Mouse (Mus musculus) heart, adult 2 months (tissue): ENCODE data around the gene Pacsin3.

ENCODE experiments used
- CTCF ChIP-seq: fragments of 200-600 bp; IDR thresholded peaks from 2 replicates; pipeline ENCODE4 v1.8.1; 2022; ENCODE audit warnings: antibody characterized with exemption, mild to moderate bottlenecking, moderate library complexity
- EP300 ChIP-seq: fragments of 200-500 bp; IDR thresholded peaks from 2 replicates; pipeline ENCODE4 v1.6.1; 2011; ENCODE audit warnings: low read depth, low read length, control low read depth; ENCODE audit not compliant: insufficient read depth

- TF ChIP-seq EP300, result no peak
- TF ChIP-seq CTCF, result no peak
These were observed 737 bp downstream of the Pacsin3 start for GRCm38 (mm10) chr2:91256256-91257125.
